Mouse (Mus musculus) bone marrow, adult 2 months (tissue): Measurements from ENCODE around the gene Nkx1-2.

Experiments
- CTCF ChIP-seq: fragments of 200-500 bp; IDR thresholded peaks from 2 replicates; pipeline ENCODE4 v1.5.1; 2011; ENCODE audit warnings: low read length, control low read depth; ENCODE audit not compliant: control insufficient read depth, insufficient read depth
- POLR2A ChIP-seq: fragments of 200-500 bp; IDR thresholded peaks from 2 replicates; pipeline ENCODE4 v1.6.1; 2011; ENCODE audit warnings: low read depth, mild to moderate bottlenecking, control low read depth, low read length, borderline replicate concordance; ENCODE audit not compliant: control insufficient read depth

DNA sequence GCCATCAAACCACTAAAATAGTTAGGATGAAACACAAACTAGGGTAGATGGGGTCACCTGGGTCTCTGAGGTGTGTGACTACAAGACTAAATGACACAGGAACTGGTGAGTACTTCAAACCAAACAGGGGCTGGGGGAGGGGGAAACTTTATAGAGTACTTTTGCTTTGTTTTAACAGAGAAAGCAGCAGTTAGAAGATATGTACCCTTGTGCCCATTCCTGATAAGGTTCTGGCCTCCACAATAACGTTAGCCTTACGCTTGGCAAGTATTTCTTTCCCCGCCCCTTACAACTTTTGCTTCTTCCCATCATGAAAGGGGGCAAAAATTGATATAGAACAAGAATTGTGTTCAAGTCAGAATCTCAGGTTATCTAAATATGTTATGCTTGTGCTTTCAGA, 3.6 kb downstream of the Nkx1-2 start:
- TF ChIP-seq POLR2A: no peak
- TF ChIP-seq CTCF: no peak
